Mouse (Mus musculus): ENCODE measurements at regions not wholly inside any gene's neighbourhood (a gene's known extent, or its start where the extent isn't known, plus 50 kb on each side); places are given as distances from the start of the nearest gene placed in this dataset.

- Histone ChIP-seq H3K4me3 (ENCODE audit: insufficient read depth, poor library complexity, severe bottlenecking) (no peak overlapping the region), H3K27me3 (ENCODE audit: control insufficient read depth, insufficient read depth, insufficient read length) (no peaks in the 10 kb centered on the region), H3K79me3 (ENCODE audit: low read depth) (no peaks in the 10 kb centered on the region), H3ac (ENCODE audit: control insufficient read depth, insufficient read length, low read depth) (no peak overlapping the region), H3K79me2 (ENCODE audit: control insufficient read depth, insufficient read depth) (no peaks in the 10 kb centered on the region), H3K36me3 (ENCODE audit: control insufficient read depth, insufficient read depth) (no peaks in the 10 kb centered on the region)
- no peak for TF ChIP-seq MAX (IDR thresholded peaks at IDR 0.05)
- no peak for TF ChIP-seq USF1 (IDR thresholded peaks at IDR 0.05; ENCODE audit: low read depth)
- TF ChIP-seq CEBPB (IDR thresholded peaks at IDR 0.05; ENCODE audit: low read depth): no peak
- TF ChIP-seq CTCF (IDR thresholded peaks at IDR 0.05; ENCODE audit: control insufficient read depth, insufficient read depth, insufficient read length): no peak
- no peak for TF ChIP-seq MYOG (IDR thresholded peaks at IDR 0.05; ENCODE audit: control insufficient read depth, extremely low read depth, insufficient read length)
- TF ChIP-seq MYOD1 (IDR thresholded peaks at IDR 0.05; ENCODE audit: control insufficient read depth, insufficient read length, low read depth): no peak
- TF ChIP-seq FOSL1 (IDR thresholded peaks at IDR 0.05; ENCODE audit: insufficient read depth, low read length, poor library complexity, severe bottlenecking): no peak
Measured at GRCm38 (mm10) chr5:18080761-18081160, 118.4 kb downstream of the Gnat3 start.

GRCm38 (mm10) chr5:18082219-18082618 is 119.9 kb downstream of the Gnat3 start:
- Histone ChIP-seq H3K79me3 (ENCODE audit: low read depth) (no peaks in the 10 kb centered on the region), H3K36me3 (ENCODE audit: control insufficient read depth, insufficient read depth) (no peaks in the 10 kb centered on the region), H3K4me3 (ENCODE audit: insufficient read depth, poor library complexity, severe bottlenecking) (no peak overlapping the region), H3K79me2 (ENCODE audit: control insufficient read depth, insufficient read depth) (no peaks in the 10 kb centered on the region), H3K27me3 (ENCODE audit: control insufficient read depth, insufficient read depth, insufficient read length) (no peaks in the 10 kb centered on the region), H3ac (ENCODE audit: control insufficient read depth, insufficient read length, low read depth) (no peak overlapping the region)
- TF ChIP-seq USF1 (IDR thresholded peaks at IDR 0.05; ENCODE audit: low read depth): no peak
- no peak for TF ChIP-seq CEBPB (IDR thresholded peaks at IDR 0.05; ENCODE audit: low read depth)
- TF ChIP-seq MYOG (IDR thresholded peaks at IDR 0.05; ENCODE audit: control insufficient read depth, extremely low read depth, insufficient read length): no peak
- TF ChIP-seq FOSL1 (IDR thresholded peaks at IDR 0.05; ENCODE audit: insufficient read depth, low read length, poor library complexity, severe bottlenecking): no peak
- TF ChIP-seq CTCF (IDR thresholded peaks at IDR 0.05; ENCODE audit: control insufficient read depth, insufficient read depth, insufficient read length): no peak
- no peak for TF ChIP-seq MYOD1 (IDR thresholded peaks at IDR 0.05; ENCODE audit: control insufficient read depth, insufficient read length, low read depth)
- TF ChIP-seq MAX (IDR thresholded peaks at IDR 0.05): no peak

GRCm38 (mm10) chr5:18083789-18084188 is 121.4 kb downstream of the Gnat3 start:
- Histone ChIP-seq H3ac (ENCODE audit: control insufficient read depth, insufficient read length, low read depth) (no peak overlapping the region), H3K36me3 (ENCODE audit: control insufficient read depth, insufficient read depth) (no peaks in the 10 kb centered on the region)
- no peak for TF ChIP-seq MAX (IDR thresholded peaks at IDR 0.05)
- no peak for TF ChIP-seq FOSL1 (IDR thresholded peaks at IDR 0.05; ENCODE audit: insufficient read depth, low read length, poor library complexity, severe bottlenecking)
- no peak for TF ChIP-seq CTCF (IDR thresholded peaks at IDR 0.05; ENCODE audit: control insufficient read depth, insufficient read depth, insufficient read length)
- no peak for TF ChIP-seq MYOG (IDR thresholded peaks at IDR 0.05; ENCODE audit: control insufficient read depth, extremely low read depth, insufficient read length)
- no peak for TF ChIP-seq MYOD1 (IDR thresholded peaks at IDR 0.05; ENCODE audit: control insufficient read depth, insufficient read length, low read depth)
- TF ChIP-seq CEBPB (IDR thresholded peaks at IDR 0.05; ENCODE audit: low read depth): no peak
- TF ChIP-seq USF1 (IDR thresholded peaks at IDR 0.05; ENCODE audit: low read depth): no peak

GRCm38 (mm10) chr5:18085456-18085855 is 123.1 kb downstream of the Gnat3 start:
- Histone ChIP-seq H3K4me3 (ENCODE audit: insufficient read depth, poor library complexity, severe bottlenecking) (no peak overlapping the region), H3K36me3 (ENCODE audit: control insufficient read depth, insufficient read depth) (no peaks in the 10 kb centered on the region), H3K79me2 (ENCODE audit: control insufficient read depth, insufficient read depth) (no peaks in the 10 kb centered on the region), H3K27me3 (ENCODE audit: control insufficient read depth, insufficient read depth, insufficient read length) (no peaks in the 10 kb centered on the region), H3ac (ENCODE audit: control insufficient read depth, insufficient read length, low read depth) (no peak overlapping the region), H3K79me3 (ENCODE audit: low read depth) (no peaks in the 10 kb centered on the region)
- TF ChIP-seq USF1 (IDR thresholded peaks at IDR 0.05; ENCODE audit: low read depth) (no peak), MYOD1 (IDR thresholded peaks at IDR 0.05; ENCODE audit: control insufficient read depth, insufficient read length, low read depth) (no peak), MAX (IDR thresholded peaks at IDR 0.05) (no peak), FOSL1 (IDR thresholded peaks at IDR 0.05; ENCODE audit: insufficient read depth, low read length, poor library complexity, severe bottlenecking) (no peak), CTCF (IDR thresholded peaks at IDR 0.05; ENCODE audit: control insufficient read depth, insufficient read depth, insufficient read length) (no peak), CEBPB (IDR thresholded peaks at IDR 0.05; ENCODE audit: low read depth) (no peak), MYOG (IDR thresholded peaks at IDR 0.05; ENCODE audit: control insufficient read depth, extremely low read depth, insufficient read length) (no peak)

More at GRCm38 (mm10) chr5:18083789-18084188, 121.4 kb downstream of the Gnat3 start:
- H3K79me3 ChIP-seq (ENCODE audit: low read depth): no peaks in the 10 kb centered on the region
- no peak overlapping the region for H3K4me3 ChIP-seq (ENCODE audit: insufficient read depth, poor library complexity, severe bottlenecking)
- no peaks in the 10 kb centered on the region for H3K79me2 ChIP-seq (ENCODE audit: control insufficient read depth, insufficient read depth)
- no peaks in the 10 kb centered on the region for H3K27me3 ChIP-seq (ENCODE audit: control insufficient read depth, insufficient read depth, insufficient read length)

- Histone ChIP-seq H3K79me2 (ENCODE audit: control insufficient read depth, insufficient read depth) (no peaks in the 10 kb centered on the region), H3K27me3 (ENCODE audit: control insufficient read depth, insufficient read depth, insufficient read length) (no peaks in the 10 kb centered on the region), H3K36me3 (ENCODE audit: control insufficient read depth, insufficient read depth) (no peaks in the 10 kb centered on the region), H3K4me3 (ENCODE audit: insufficient read depth, poor library complexity, severe bottlenecking) (no peak overlapping the region), H3K79me3 (ENCODE audit: low read depth) (no peaks in the 10 kb centered on the region), H3ac (ENCODE audit: control insufficient read depth, insufficient read length, low read depth) (no peak overlapping the region)
- TF ChIP-seq FOSL1 (IDR thresholded peaks at IDR 0.05; ENCODE audit: insufficient read depth, low read length, poor library complexity, severe bottlenecking) (no peak), CTCF (IDR thresholded peaks at IDR 0.05; ENCODE audit: control insufficient read depth, insufficient read depth, insufficient read length) (no peak), USF1 (IDR thresholded peaks at IDR 0.05; ENCODE audit: low read depth) (no peak), MAX (IDR thresholded peaks at IDR 0.05) (no peak), CEBPB (IDR thresholded peaks at IDR 0.05; ENCODE audit: low read depth) (no peak), MYOG (IDR thresholded peaks at IDR 0.05; ENCODE audit: control insufficient read depth, extremely low read depth, insufficient read length) (no peak), MYOD1 (IDR thresholded peaks at IDR 0.05; ENCODE audit: control insufficient read depth, insufficient read length, low read depth) (no peak)
Measured at GRCm38 (mm10) chr5:18087919-18088445, 125.6 kb downstream of the Gnat3 start.
